Comparison of ENCODE assay signal across 13 mouse cellular contexts in the genomic region with DNA sequence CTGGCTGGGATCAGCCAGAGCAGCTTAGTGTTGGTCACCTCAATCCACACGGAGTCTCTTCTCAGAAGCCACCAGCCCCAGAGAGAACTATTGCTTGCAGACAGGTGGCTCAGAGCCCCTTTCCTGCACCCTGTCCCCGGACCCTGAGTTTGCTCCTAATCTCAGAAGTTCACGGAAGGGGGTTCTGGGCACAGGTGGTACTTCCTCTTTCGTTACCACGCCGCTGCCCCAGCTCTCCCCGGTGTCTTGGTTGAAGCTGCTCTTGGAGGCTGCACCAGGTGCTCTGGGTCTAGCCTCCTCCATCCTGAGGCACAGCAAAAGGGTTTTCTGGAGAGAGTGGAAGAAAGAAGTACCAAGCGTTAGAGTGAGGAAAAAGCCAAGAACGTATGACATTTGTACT.
"Had no signal": no experiment of that assay in that cellular context is flagged by ENCODE, and none has a peak within 500 bp of the region (broad histone marks: within the 10 kb centered on the region; RNA-seq: fewer than 3 reads in every experiment).

No protein-coding gene starts in this region.

- DNase-seq: kidney, adult 2 months; kidney, postnatal 14 days; layer of hippocampus, adult 9-11 months; layer of hippocampus, postnatal 36 days; left cerebral cortex, postnatal 4 days; lung, adult 2 months; lung, postnatal 36 days; right cerebral cortex, adult 18-20 months; spleen, adult 18-20 months had no signal

- H3K36me3 ChIP-seq: intestine, embryonic 15.5 days; kidney, embryonic 15.5 days; limb, embryonic 13.5 days had no signal

- H3K27me3 ChIP-seq: intestine, embryonic 15.5 days; kidney, embryonic 15.5 days; limb, embryonic 13.5 days; midbrain, embryonic 13.5 days had no signal
